Mouse (Mus musculus): ENCODE results near the gene Slc38a8.

GRCm38 (mm10) chr8:119496848-119497247 lies 4.7 kb downstream of the Slc38a8 start:
- no peak for TF ChIP-seq POLR2A (IDR thresholded peaks at IDR 0.05; ENCODE audit: low read depth, low read length)
- TF ChIP-seq CTCF (conservative IDR thresholded peaks at IDR 0.05; ENCODE audit: insufficient read depth, insufficient read length, low read depth, low read length), result peak; percentile 86
